Mouse (Mus musculus): ENCODE results near the gene Zbtb32.

GRCm38 (mm10) chr7:30629013-30629412 lies 30.3 kb upstream of the Zbtb32 start:
- no peak for TF ChIP-seq EP300 (IDR thresholded peaks at IDR 0.05; ENCODE audit: low read depth)
- no peak for TF ChIP-seq CTCF (IDR thresholded peaks at IDR 0.05; ENCODE audit: low read depth)

All from liver, embryonic 14.5 days (tissue).